Mouse (Mus musculus) layer of hippocampus, adult 11-12 months (tissue): ENCODE results near the gene Zscan4e.
"Not testable (repeated sequence)": the region's sequence is repeated elsewhere in the genome, so short reads cannot be mapped to it uniquely, and the experiment has no call there.

ENCODE experiments used
- DNase-seq: peaks from one replicate; pipeline ENCODE4 v3.0.0; 2022; ENCODE audit warnings: low spot score

Zscan4e gene

GRCm38 (mm10) chr7:11310582-11310981, at the start of gene Zscan4e:
Zscan4e (minus strand) TSS chr7:11310682.
- DNase-seq, result not testable (repeated sequence)
